Mouse (Mus musculus) heart, postnatal 0 days (tissue): Measurements from ENCODE around the gene Pla2g2e.
A peak's percentile ranks its signal among the peaks of the same experiment; 100 is the strongest.

Experiments
- CTCF ChIP-seq: IDR thresholded peaks from 2 replicates; pipeline ENCODE4 v1.5.1; 2016; ENCODE audit warnings: antibody characterized with exemption, control low read depth, low read depth
- EP300 ChIP-seq: IDR thresholded peaks from 2 replicates; pipeline ENCODE4 v1.6.1; 2016; ENCODE audit warnings: antibody characterized with exemption, low read depth

DNA sequence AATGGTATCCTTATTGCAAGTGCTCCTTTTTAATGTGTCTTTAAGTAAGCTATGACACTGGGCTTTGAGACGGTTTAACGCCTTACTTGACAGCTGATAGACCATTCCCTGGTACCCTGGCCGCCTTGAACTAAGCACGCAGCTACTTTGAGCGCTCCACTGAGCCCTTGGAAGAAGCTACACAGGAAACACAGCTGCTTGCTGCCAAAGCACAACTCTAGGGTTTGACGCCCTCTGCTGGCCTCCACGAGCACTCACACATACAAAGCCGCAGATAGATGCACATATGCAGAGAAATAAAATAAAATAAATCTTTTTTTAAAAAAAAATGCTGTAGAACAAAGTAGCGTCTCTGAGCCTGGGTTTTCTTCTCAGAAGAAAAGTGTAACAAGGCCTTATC is 18.5 kb upstream of the Pla2g2e start:
- peak; percentile 28; the same call in 1 of the 2 replicates for TF ChIP-seq CTCF
- no peak for TF ChIP-seq EP300
